Mouse (Mus musculus) small intestine, adult 2 months (tissue): ENCODE results near the gene Gpr146.

Experiments
- CTCF ChIP-seq: fragments of 200-500 bp; IDR thresholded peaks from 2 replicates; pipeline ENCODE4 v1.5.1; 2012; ENCODE audit warnings: low read depth, mild to moderate bottlenecking, control low read depth, inconsistent platforms, low read length, moderate library complexity, mixed read lengths; ENCODE audit not compliant: insufficient replicate concordance, insufficient read length; ENCODE audit errors: extremely low read depth
- POLR2A ChIP-seq: fragments of 200-500 bp; IDR thresholded peaks from 2 replicates; pipeline ENCODE4 v1.6.1; 2012; ENCODE audit warnings: low read depth, mild to moderate bottlenecking, control low read depth, inconsistent platforms, low read length, moderate library complexity

- TF ChIP-seq CTCF (no peak), POLR2A (no peak)
These were observed 11.5 kb downstream of the Gpr146 start for GRCm38 (mm10) chr5:139388694-139389675.
